Mouse (Mus musculus): ENCODE measurements around the gene Ahnak. TPM values are rescaled to one million over a fixed set of nuclear protein-coding genes. Genes with fewer than 3 reads are reported as not detected.
A peak's percentile ranks its signal among the peaks of the same experiment; 100 is the strongest.

The Ahnak gene
- total and polyA plus RNA-seq, 3 experiments = 1.2 to 2.2 TPM; not detected in 1

DNA sequence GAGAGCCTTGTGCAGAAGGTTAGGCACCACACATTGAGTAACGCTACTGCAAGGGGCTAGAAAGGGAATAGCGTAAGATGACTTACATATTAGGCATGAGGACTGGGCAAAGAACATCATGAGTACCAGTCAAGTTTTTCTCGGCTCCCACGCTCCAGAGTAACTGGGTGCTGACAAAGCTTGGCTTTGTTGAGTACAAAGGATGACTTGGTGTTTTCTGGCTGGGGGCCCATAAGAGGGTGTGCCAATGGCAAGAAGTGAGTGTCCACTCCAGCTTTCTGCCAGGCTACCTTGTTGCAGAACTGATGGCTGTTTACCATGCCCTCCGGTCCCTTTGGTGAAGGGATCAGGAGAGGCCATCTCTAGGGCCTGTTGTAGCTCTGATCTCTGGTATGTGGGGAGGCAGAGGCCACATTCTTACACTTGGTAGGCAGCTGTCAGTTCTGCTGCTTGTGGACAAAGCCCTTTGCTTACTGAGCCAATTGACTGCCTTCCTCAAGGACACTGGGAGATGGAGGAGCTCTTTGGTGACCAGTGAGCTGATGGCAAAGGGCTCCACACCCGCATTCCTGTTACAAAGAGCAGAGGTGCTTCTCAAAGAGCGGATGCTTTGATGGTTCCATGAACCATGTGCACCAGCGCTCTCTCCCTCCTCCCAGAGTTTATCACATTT is 72.3 kb downstream of the Ahnak start:
- Histone ChIP-seq H3K9ac (ENCODE audit: control insufficient read depth, low read depth, low read length, poor library complexity, severe bottlenecking) (no peak overlapping the region), H3K4me1 (ENCODE audit: control insufficient read depth in 1 of 2, insufficient read depth in 2 of 2, low read length in 2 of 2) (peaks cover 35 to 78% of the 10 kb centered on the region in 2 experiments), H3K27me3 (ENCODE audit: control insufficient read depth in 1 of 2, insufficient read depth in 2 of 2, low read length in 2 of 2) (no peaks in the 10 kb centered on the region), H3K79me2 (ENCODE audit: control insufficient read depth, insufficient read depth, low read length, poor library complexity) (no peaks in the 10 kb centered on the region), H3K4me3 (ENCODE audit: control insufficient read depth in 1 of 2, insufficient read depth in 1 of 2, low read depth in 2 of 2, low read length in 2 of 2) (no peak overlapping the region), H3K9me3 (replicated peaks; ENCODE audit: insufficient read depth, low read length) (no peaks in the 10 kb centered on the region), H3K27ac (ENCODE audit: control insufficient read depth, low read depth, low read length) (no peak overlapping the region), H3K36me3 (ENCODE audit: control insufficient read depth in 1 of 2, insufficient read depth in 2 of 2, low read length in 2 of 2) (peaks cover 0 to 78% of the 10 kb centered on the region in 2 experiments; a peak in 2 of 4 replicates)
- no peak for TF ChIP-seq CTCF (IDR thresholded peaks at IDR 0.05 in 2 of 3, conservative IDR thresholded peaks at IDR 0.05 in 1 of 3; ENCODE audit: control insufficient read depth in 1 of 3, insufficient read depth in 1 of 3, low read depth in 2 of 3, low read length in 3 of 3, poor library complexity in 1 of 3, severe bottlenecking in 1 of 3)
- TF ChIP-seq GATA1 (IDR thresholded peaks at IDR 0.05; ENCODE audit: low read depth, low read length) = no peak
- no peak for TF ChIP-seq ZC3H11A (IDR thresholded peaks at IDR 0.05; ENCODE audit: low read depth, low read length)
- TF ChIP-seq TBP (IDR thresholded peaks at IDR 0.05; ENCODE audit: low read depth, low read length) = no peak
- TF ChIP-seq SMC3 (IDR thresholded peaks at IDR 0.05; ENCODE audit: low read depth, low read length) = no peak
- TF ChIP-seq TAL1 (IDR thresholded peaks at IDR 0.05; ENCODE audit: low read length) = no peak
- TF ChIP-seq UBTF (IDR thresholded peaks at IDR 0.05; ENCODE audit: borderline replicate concordance, insufficient read depth, low read depth, low read length) = no peak
- no peak for DNase-seq (ENCODE audit: low read depth, low spot score)

DNA sequence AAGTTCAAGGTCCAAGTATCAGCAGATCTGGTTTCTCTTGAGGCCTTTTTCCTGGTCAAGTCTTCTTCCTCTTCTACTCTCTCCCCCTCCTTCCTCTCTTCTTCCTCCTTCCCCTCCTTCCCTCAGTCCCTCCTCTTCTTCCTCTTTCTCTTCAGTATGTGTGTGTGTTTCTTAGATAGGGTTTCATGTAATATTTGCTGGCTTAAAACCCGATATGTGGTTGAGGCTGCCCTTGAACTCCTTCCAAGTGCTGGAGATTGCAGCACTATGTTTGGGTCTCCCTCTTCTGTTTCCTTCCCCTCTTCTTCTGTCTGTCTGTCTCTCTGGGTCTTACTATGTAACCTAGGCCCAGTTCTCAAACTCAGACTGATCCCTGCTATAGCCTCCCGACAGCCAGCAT is 73.7 kb downstream of the Ahnak start:
- Histone ChIP-seq H3K4me1 (ENCODE audit: control insufficient read depth in 1 of 2, insufficient read depth in 2 of 2, low read length in 2 of 2) (peaks cover 40 to 77% of the 10 kb centered on the region in 2 experiments), H3K79me2 (ENCODE audit: control insufficient read depth, insufficient read depth, low read length, poor library complexity) (no peaks in the 10 kb centered on the region), H3K4me3 (ENCODE audit: control insufficient read depth in 1 of 2, insufficient read depth in 1 of 2, low read depth in 2 of 2, low read length in 2 of 2) (no peak overlapping the region), H3K9me3 (replicated peaks; ENCODE audit: insufficient read depth, low read length) (no peaks in the 10 kb centered on the region), H3K9ac (ENCODE audit: control insufficient read depth, low read depth, low read length, poor library complexity, severe bottlenecking) (no peak overlapping the region), H3K27me3 (ENCODE audit: control insufficient read depth in 1 of 2, insufficient read depth in 2 of 2, low read length in 2 of 2) (no peaks in the 10 kb centered on the region), H3K27ac (ENCODE audit: control insufficient read depth, low read depth, low read length) (peak overlapping the region; percentile 70), H3K36me3 (ENCODE audit: control insufficient read depth in 1 of 2, insufficient read depth in 2 of 2, low read length in 2 of 2) (peaks cover 0 to 79% of the 10 kb centered on the region in 2 experiments; a peak in 2 of 4 replicates)
- TF ChIP-seq SIN3A (IDR thresholded peaks at IDR 0.05; ENCODE audit: low read length) (0 out of 2 replicates have a peak, but pooled peaks have one; percentile 40), TAL1 (IDR thresholded peaks at IDR 0.05; ENCODE audit: low read length) (peak; percentile 79), GATA1 (IDR thresholded peaks at IDR 0.05; ENCODE audit: low read depth, low read length) (peak; percentile 86), ELF1 (IDR thresholded peaks at IDR 0.05; ENCODE audit: low read depth, low read length) (peak; percentile 69), EP300 (IDR thresholded peaks at IDR 0.05; ENCODE audit: low read depth in 1 of 2, low read length in 2 of 2) (peak; percentile 95), BHLHE40 (IDR thresholded peaks at IDR 0.05; ENCODE audit: borderline replicate concordance, low read depth, low read length) (no peak), RCOR1 (IDR thresholded peaks at IDR 0.05; ENCODE audit: low read depth, low read length) (peak; percentile 95), UBTF (IDR thresholded peaks at IDR 0.05; ENCODE audit: borderline replicate concordance, insufficient read depth, low read depth, low read length) (no peak), MAX (IDR thresholded peaks at IDR 0.05; ENCODE audit: low read length) (no peak), USF2 (IDR thresholded peaks at IDR 0.05; ENCODE audit: borderline replicate concordance in 1 of 2, insufficient read depth in 1 of 2, low read depth in 1 of 2, low read length in 2 of 2) (no peak), MAFK (IDR thresholded peaks at IDR 0.05; ENCODE audit: borderline replicate concordance, low read depth, low read length) (peak; percentile 44; the same call in 1 of the 2 replicates), TBP (IDR thresholded peaks at IDR 0.05; ENCODE audit: low read depth, low read length) (peak; percentile 61; the same call in 1 of the 2 replicates), MAZ (IDR thresholded peaks at IDR 0.05; ENCODE audit: low read depth, low read length) (peak; percentile 82), ETS1 (IDR thresholded peaks at IDR 0.05; ENCODE audit: low read depth, low read length) (peak; percentile 90), TCF12 (IDR thresholded peaks at IDR 0.05; ENCODE audit: low read depth, low read length) (peak; percentile 94)
- peak; percentile 94 for DNase-seq (ENCODE audit: low read depth, low spot score)

Data from MEL (cell line).